Mouse (Mus musculus) skeletal muscle tissue, postnatal 0 days (tissue): ENCODE results near the gene Iqcm. TPM values are rescaled to one million over a fixed set of nuclear protein-coding genes. Genes with fewer than 3 reads are reported as not detected.

Source experiments
- polyA plus RNA-seq: library from polyadenylated mRNA; unstranded; fragments of >200 nt; fragmentation: Nextera tagmentation; extraction: Ambion mirVana; gene quantifications from 2 replicates; pipeline ENCODE4 v1.2.1, GENCODE M21; 2015

The Iqcm gene
- 0.06 TPM in 1 of 2 replicates, not detected in the other for polyA plus RNA-seq

GRCm38 (mm10) chr8:75448394-75448793 lies at the start of gene Iqcm:
Gene Iqcm (plus strand): TSS chr8:75448694.

GRCm38 (mm10) chr8:75406489-75406888 lies 42.0 kb upstream of the Iqcm start, which contains the start of gene Gm10358:
Gene Gm10358 (minus strand): TSS chr8:75406589.

Other genes with a start within 250 kb of the Iqcm start
- 0.06 and 0.21 TPM in 2 replicates for gene Rasd2, start 234.8 kb upstream of the Iqcm start, polyA plus RNA-seq
- gene Gm10358, start 42.1 kb upstream of the Iqcm start, polyA plus RNA-seq, result 0.72 and 0.78 TPM in 2 replicates